Mouse (Mus musculus) spleen, postnatal 14 days (tissue): ENCODE data around the gene Gm12185.
"Not testable (repeated sequence)": the region's sequence is repeated elsewhere in the genome, so short reads cannot be mapped to it uniquely, and the experiment has no call there.

Experiments
- DNase-seq, 2 experiments: peaks; one replicate each; pipeline ENCODE4 v3.0.0; 2021 to 2022; ENCODE audit warnings: low spot score in 2 of 2

The Gm12185 gene

DNA sequence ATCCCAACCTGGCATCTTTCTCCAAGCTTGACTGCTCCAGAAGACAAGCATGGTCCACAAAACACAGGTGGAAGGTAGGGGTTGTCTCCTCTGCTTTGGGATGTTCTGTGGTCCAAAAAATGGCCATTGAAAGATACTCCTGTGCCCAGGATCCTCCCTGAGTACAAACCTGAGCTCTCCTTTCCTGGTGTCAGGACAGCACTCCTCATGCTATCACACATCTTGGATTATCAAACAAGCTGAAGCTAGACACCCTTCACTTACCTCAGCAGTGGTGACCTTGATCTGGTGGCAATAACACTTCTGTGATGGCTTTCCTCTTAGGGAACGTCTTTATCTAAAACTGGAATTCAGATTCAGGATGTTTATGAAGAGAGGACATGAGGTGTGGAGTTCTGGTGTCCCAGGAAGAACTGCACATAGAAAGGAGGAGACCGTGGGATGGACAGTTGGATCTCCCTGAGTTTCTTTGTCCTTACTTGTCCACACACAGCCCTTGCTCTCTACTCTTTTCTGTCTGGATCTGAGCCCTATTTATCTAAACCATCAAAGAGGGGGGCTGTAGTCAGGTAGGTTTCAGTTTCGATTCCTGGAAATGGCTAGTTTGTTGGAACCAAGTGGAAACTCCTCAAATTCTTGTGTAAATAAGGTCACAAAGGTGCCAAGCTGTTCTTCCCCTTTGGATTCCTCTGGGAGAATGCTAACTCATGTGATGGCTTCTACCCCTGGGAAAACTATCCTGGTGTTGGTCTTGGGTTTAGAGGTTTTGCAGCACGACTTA is at the start of gene Gm12185:
Gene Gm12185, minus strand, starts transcription at position 487 of the 781 bp plus-strand sequence.
- DNase-seq: not testable (repeated sequence)

GRCm38 (mm10) chr11:49012074-49012473 is 20.0 kb upstream of the Gm12185 start:
- not testable (repeated sequence) for DNase-seq

GRCm38 (mm10) chr11:49006785-49007184 is 14.8 kb upstream of the Gm12185 start:
- DNase-seq: not testable (repeated sequence)

- not testable (repeated sequence) for DNase-seq
Observed at GRCm38 (mm10) chr11:49006317-49006716, 14.3 kb upstream of the Gm12185 start.

DNA sequence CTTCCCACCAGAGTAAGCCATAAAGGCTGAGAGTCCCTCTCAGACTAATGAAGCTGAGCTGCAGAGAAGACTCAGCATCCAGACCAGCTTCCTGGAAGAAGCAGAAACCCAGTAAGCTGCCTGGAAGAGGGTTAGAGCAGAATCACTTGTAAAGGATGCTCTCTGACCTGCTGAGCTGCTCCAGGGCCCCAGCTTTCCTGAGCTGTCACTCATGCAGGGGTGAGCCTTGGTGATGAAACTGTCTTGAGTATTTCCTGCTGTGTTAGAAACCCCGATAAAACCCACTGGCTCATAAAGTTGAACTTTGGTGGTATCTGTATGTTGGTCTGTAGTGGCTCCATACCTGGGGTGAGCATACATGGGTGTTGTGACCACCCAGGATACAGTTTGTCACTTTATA is 8.4 kb upstream of the Gm12185 start:
- not testable (repeated sequence) for DNase-seq

- DNase-seq: not testable (repeated sequence)
Observed at GRCm38 (mm10) chr11:48994018-48994417, 2.0 kb upstream of the Gm12185 start, which contains the start of gene Tgtp1. Gene Tgtp1, minus strand, starts transcription at chr11:48994172.

- DNase-seq: not testable (repeated sequence)
Observed at GRCm38 (mm10) chr11:48993296-48993695, 1.3 kb upstream of the Gm12185 start.

DNA sequence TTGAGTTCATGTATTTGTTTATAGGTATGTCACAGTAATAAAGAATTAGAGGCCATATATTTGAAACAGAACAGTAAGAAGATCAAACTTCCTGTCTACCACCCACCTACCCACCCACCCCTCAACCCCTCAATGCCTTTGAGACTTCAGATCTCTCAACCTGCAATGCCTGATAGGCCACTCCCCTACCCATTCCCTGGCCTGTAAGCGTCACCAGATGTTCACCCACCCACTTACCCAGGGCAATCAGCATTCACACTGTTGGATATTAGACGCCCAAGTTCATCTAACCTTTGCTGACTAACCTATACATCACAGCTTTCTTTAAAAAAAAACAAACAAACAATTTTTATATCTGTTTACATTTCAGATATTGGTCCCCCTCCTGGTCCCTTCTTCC is 2.0 kb downstream of the Gm12185 start:
- DNase-seq: not testable (repeated sequence)

- DNase-seq: not testable (repeated sequence)
Observed at GRCm38 (mm10) chr11:48988219-48988618, 3.8 kb downstream of the Gm12185 start.

DNA sequence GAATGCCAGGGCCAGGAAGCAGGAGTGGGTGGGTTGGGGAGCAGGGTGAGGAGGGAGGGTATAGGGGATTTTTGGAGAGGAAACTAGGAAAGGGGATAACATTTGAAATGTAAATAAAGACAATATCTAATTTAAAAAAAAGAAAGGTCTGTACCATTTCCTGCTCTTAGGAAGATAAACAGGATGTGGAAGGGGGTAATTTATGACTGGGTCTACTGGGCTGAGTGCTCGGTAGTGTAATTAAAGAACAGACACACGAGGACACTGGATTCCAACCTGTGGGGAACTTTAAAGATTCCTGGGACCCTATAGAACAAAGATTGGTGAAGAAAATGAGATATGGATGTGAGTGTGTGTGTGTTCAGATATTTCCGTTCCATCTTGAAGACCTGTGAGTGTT is 9.2 kb downstream of the Gm12185 start:
- DNase-seq: not testable (repeated sequence)

DNA sequence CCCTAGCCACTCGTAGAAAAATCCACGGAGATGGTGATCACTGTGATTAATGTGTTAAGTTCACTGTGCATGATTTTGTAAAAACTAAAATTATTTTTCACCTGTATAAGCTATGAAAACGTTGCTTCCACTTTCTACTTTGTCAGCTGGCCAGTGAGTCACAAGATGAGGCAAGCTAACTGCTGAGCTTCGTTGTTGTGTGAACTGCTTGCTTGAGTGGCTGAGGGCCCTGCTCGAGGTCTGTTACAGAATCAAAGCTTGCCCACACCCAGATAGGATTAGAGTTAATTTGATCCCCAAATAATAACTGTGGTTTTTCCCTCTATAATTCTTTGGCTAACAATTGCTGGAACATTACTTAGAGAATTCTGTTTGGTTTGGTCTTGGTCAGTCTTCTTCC is 12.0 kb downstream of the Gm12185 start:
- not testable (repeated sequence) for DNase-seq

- DNase-seq: not testable (repeated sequence)
Observed at GRCm38 (mm10) chr11:48979251-48979650, 12.8 kb downstream of the Gm12185 start, which contains the start of gene 9930111J21Rik1. Gene 9930111J21Rik1, minus strand, starts transcription at chr11:48979398.

- not testable (repeated sequence) for DNase-seq
Observed at GRCm38 (mm10) chr11:48978240-48978939, 13.6 kb downstream of the Gm12185 start, which contains the start of gene Olfr56. Gene Olfr56, plus strand, starts transcription at chr11:48978889.

DNA sequence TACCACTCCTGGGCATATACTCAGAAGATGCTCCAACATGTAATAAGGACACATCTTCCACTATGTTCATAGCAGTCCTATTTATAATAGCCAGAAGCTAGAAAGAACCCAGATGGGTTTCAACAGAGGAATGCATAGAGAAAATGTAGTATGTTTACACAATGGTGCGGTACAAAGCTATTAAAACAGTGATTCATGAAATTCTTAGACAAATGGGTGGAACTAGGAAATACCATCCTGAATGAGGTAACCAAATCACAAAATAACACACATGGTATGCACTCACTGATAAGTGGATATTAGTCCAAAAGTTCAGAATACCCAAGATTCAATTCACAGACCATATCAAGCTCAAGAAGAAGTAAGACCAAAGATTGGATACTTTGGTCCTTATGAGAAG is 17.3 kb downstream of the Gm12185 start:
- not testable (repeated sequence) for DNase-seq

- not testable (repeated sequence) for DNase-seq
Observed at GRCm38 (mm10) chr11:48946090-48946489, 45.9 kb downstream of the Gm12185 start, which contains the start of gene Psme2b. Gene Psme2b, minus strand, starts transcription at chr11:48946190.

- not testable (repeated sequence) for DNase-seq
Observed at GRCm38 (mm10) chr11:48939286-48939685, 52.7 kb downstream of the Gm12185 start.

DNA sequence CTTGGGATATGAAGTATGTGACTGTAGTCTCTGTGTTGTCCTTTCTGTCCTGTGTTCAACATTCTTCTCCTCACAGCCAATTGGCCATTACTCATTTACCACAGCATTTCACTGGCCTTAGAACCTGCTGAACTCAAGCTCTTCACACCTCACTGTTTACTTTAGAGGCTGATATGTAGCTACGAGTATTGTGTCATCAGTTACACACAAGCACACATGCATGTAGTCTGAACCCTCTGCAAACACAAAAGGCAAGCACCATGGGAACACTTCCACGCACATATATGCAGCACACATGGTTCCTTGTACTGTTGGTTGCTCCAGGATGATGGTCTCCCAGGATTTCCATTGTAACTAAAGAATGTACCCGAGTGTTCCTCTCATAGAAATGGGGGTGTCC is 56.7 kb downstream of the Gm12185 start:
- not testable (repeated sequence) for DNase-seq

DNA sequence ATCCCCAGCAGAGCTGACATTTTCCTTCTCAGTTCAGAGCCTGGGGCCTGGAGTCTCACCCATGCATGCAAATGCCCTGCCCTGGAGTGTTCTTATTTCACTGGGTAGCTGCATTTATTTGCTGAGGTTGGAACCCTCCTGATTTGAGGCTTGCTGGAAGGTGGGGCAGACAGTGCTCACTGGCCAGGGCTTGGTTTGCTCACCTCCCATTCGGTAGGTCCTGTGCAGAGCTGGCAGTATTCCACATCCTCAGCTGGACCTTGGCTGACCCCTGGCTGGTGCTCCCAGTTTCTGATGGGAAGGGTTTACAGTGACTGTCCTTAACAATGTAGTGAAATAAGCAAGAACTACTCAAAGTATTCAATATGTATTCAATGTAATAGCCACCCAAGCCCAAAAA is 58.1 kb downstream of the Gm12185 start:
- not testable (repeated sequence) for DNase-seq

GRCm38 (mm10) chr11:48933422-48933821 is 58.6 kb downstream of the Gm12185 start:
- DNase-seq: not testable (repeated sequence)

- DNase-seq: not testable (repeated sequence)
Observed at GRCm38 (mm10) chr11:48928068-48928467, 64.0 kb downstream of the Gm12185 start.

GRCm38 (mm10) chr11:48926437-48926836 is 65.6 kb downstream of the Gm12185 start:
- not testable (repeated sequence) for DNase-seq

GRCm38 (mm10) chr11:48923818-48924217 is 68.2 kb downstream of the Gm12185 start:
- not testable (repeated sequence) for DNase-seq
